Mouse (Mus musculus) thymus, adult 2 months (tissue): Measurements from ENCODE around the gene Ap2a1. TPM values are rescaled to one million over a fixed set of nuclear protein-coding genes. Genes with fewer than 3 reads are reported as not detected.
A peak's percentile ranks its signal among the peaks of the same experiment; 100 is the strongest.

Experiments used
- DNase-seq: peaks from one replicate; pipeline ENCODE4 v3.0.0; 2021
- H3K27ac ChIP-seq: fragments of 200-500 bp; 2 replicates; pipeline ENCODE4 v1.5.1; 2012; ENCODE audit warnings: low read length, control low read depth; ENCODE audit not compliant: control insufficient read depth, insufficient read depth
- H3K27me3 ChIP-seq: fragments of 200-500 bp; 2 replicates; pipeline ENCODE4 v1.6.1; 2012; ENCODE audit warnings: mild to moderate bottlenecking, low read length, moderate library complexity, mixed read lengths; ENCODE audit not compliant: control insufficient read depth, insufficient read depth
- H3K36me3 ChIP-seq: fragments of 200-500 bp; 2 replicates; pipeline ENCODE4 v1.6.1; 2012; ENCODE audit warnings: mild to moderate bottlenecking, low read length, moderate library complexity; ENCODE audit not compliant: control insufficient read depth, insufficient read depth
- H3K4me1 ChIP-seq: fragments of 200-500 bp; replicated peaks from 2 replicates; pipeline ENCODE4 v1.6.1; 2012; ENCODE audit warnings: low read length; ENCODE audit not compliant: control insufficient read depth, insufficient read depth
- H3K4me3 ChIP-seq: fragments of 200-500 bp; 2 replicates; pipeline ENCODE4 v1.5.1; 2012; ENCODE audit warnings: mild to moderate bottlenecking, low read length, control low read depth, moderate library complexity; ENCODE audit not compliant: control insufficient read depth, insufficient read depth
- CTCF ChIP-seq: fragments of 200-500 bp; IDR thresholded peaks from 2 replicates; pipeline ENCODE4 v1.5.1; 2012; ENCODE audit warnings: mild to moderate bottlenecking, control low read depth, low read length, moderate library complexity, borderline replicate concordance; ENCODE audit not compliant: control insufficient read depth, poor library complexity, insufficient read depth; ENCODE audit errors: extremely low read depth
- POLR2A ChIP-seq: fragments of 200-500 bp; IDR thresholded peaks from 2 replicates; pipeline ENCODE4 v1.6.1; 2012; ENCODE audit warnings: mild to moderate bottlenecking, low read length, control low read depth, moderate library complexity; ENCODE audit not compliant: control insufficient read depth, poor library complexity, insufficient read depth; ENCODE audit errors: extremely low read depth
- WGBS: fragments of 180-500 bp; shearing (Covaris S2); methylation state at CpG from one replicate; pipeline ENCODE4 v1.1.7; 2018; 5-methylcytosine and 5-hydroxymethylcytosine counted together
- polyA plus RNA-seq: library from polyadenylated mRNA; depleted of rRNA; stranded (reverse); fragments of >200 nt; gene quantifications from 2 replicates; pipeline ENCODE4 v1.2.3, GENCODE M21; 2012

Gene Ap2a1
- polyA plus RNA-seq, 1 experiment, result 133 TPM

DNA sequence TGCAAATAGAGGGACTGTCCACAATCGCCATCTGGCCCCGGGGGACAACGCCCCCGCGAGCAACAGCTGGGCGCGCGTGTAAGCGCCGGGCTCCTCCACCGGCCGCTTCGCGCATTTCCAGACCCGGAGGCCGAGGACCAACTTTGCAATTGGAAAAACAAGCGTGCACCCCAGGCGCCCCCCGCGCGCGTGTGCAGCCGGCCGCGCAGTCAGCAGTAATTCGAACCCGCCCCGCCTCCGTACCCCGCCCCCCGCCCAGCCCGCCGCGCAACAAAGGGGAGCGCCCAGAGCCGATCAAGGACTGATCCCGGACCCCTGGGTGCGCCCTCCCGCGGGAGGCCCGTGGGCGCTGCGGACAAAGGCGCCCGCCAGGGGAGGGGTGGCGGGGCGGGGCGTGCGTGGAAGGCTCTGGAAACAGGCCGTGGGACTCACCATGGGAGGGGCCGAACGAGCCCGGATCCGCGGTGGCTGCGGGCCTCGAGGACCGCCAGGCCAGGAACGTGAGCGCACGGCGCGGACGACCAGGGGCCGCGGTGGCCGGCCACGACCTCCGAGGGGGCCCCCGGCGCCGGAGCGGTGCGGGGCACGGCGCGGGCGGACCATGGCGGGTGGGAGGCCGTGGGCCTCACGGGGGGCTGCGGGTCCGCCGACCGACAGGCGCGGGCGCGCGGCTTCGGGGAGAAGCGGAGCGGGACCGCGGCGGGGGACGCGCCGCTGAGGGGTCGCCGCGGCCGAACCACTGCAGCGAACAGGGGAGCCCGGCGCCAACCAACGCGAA lies 60.2 kb downstream of the Ap2a1 start:
- under 1% methylated on average over 105 of the region's 108 CpGs for WGBS
- peaks cover 18% of the 10 kb centered on the region for H3K4me1 ChIP-seq
- peak overlapping the region; percentile 39; the same call in 1 of the 2 replicates for H3K27ac ChIP-seq

DNA sequence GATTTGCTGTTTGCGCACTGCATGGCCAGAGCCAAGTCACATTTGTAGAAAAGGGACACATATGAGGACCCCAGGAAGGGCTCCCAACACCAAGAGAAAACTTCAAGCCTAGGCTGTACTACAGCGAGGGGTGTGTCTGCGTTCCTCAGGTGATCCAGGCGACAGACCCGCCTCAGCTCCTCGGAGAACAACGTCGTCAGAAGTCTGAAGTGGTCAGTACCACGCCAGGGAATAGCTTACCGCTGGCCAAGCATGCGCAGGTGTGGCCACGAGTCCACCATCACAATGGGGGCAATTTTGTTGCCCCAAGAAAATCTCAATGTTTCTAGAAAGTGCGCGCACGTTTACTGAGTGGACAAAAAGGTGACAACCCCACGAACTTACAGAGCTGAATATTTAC lies 60.8 kb downstream of the Ap2a1 start:
- 18% methylated on average over 16 of the region's 16 CpGs for WGBS
- no peak for DNase-seq
- Histone ChIP-seq H3K27ac (no peak overlapping the region), H3K36me3 (peaks cover 13% of the 10 kb centered on the region; the same call in 1 of the 2 replicates), H3K4me3 (peak overlapping the region; percentile 84), H3K27me3 (no peaks in the 10 kb centered on the region), H3K4me1 (peaks cover 18% of the 10 kb centered on the region)
- TF ChIP-seq CTCF, result no peak

More for the DNA sequence above, 60.2 kb downstream of the Ap2a1 start:
- H3K4me3 ChIP-seq, result peak overlapping the region; percentile 84
- peaks cover 7% of the 10 kb centered on the region; the same call in 1 of the 2 replicates for H3K36me3 ChIP-seq
- no peaks in the 10 kb centered on the region for H3K27me3 ChIP-seq
- peak; percentile 58 for DNase-seq
- TF ChIP-seq CTCF (no peak), POLR2A (peak; percentile 33; the same call in 1 of the 2 replicates)

DNA sequence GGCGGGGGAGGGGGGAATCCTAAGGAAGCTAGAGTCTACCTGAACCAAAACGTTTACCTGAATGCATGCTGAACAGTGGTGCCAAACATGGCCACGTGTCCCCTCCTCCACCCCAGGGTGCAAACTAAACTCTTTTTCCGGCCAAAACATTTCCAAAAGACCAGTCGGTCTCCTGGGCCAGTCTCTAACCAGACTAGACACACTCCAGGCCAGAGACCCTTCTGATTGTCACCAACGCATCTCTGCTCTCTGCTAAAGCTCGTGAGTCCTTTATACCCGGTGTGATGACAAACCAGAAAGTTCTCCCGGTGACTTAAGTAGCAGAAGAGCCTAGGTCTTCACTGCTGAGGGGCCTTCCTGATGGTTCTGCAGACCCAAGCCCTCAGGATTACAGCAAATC lies 61.5 kb downstream of the Ap2a1 start:
- no peak overlapping the region for H3K4me3 ChIP-seq
- H3K27ac ChIP-seq, result no peak overlapping the region
- H3K4me1 ChIP-seq, result peaks cover 18% of the 10 kb centered on the region
- 86% methylated on average over 9 of the region's 9 CpGs for WGBS
- TF ChIP-seq POLR2A, result no peak
- no peak for TF ChIP-seq CTCF
- no peaks in the 10 kb centered on the region for H3K27me3 ChIP-seq
- no peak for DNase-seq
- H3K36me3 ChIP-seq, result peaks cover 20% of the 10 kb centered on the region

DNA sequence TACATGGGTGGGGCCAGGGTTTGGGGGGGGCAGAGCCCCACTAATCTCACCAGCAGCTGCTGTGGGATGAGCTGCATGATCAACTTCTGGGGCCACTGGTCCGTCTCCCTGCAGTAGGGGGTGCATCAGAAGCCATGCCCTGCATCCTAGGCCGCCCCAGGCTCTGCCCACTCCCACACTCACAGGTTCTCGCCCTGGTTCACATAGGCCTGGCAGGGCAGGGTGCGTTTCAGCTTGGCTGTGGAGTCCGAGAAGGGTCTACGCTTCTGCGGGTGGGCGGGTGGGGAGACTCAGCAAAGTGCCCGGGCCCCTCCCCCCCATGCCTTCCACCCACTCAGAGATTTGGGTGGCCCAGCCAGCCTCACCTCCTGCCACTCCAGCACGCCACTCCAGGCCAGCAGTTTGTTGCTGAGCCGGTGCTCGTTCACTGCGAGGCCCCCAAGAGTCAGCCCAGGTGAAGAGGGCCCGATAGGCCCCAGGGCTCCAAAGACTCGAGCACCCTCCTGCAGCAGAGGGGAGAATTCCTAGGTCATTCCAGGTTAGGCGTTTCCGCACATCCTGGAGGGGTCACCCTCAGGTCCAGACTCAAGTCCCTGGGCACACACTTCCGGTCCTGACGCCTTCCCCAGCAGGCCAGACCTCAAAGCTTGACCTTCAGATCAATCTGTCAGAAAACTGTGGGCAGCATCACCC lies 62.1 kb downstream of the Ap2a1 start:
- no peaks in the 10 kb centered on the region for H3K27me3 ChIP-seq
- H3K36me3 ChIP-seq, result peaks cover 26% of the 10 kb centered on the region
- WGBS, result 88% methylated on average over 19 of the region's 19 CpGs
- no peak overlapping the region for H3K27ac ChIP-seq
- DNase-seq, result no peak
- no peak for TF ChIP-seq CTCF
- TF ChIP-seq POLR2A, result no peak
- peaks cover 18% of the 10 kb centered on the region for H3K4me1 ChIP-seq
- no peak overlapping the region for H3K4me3 ChIP-seq

DNA sequence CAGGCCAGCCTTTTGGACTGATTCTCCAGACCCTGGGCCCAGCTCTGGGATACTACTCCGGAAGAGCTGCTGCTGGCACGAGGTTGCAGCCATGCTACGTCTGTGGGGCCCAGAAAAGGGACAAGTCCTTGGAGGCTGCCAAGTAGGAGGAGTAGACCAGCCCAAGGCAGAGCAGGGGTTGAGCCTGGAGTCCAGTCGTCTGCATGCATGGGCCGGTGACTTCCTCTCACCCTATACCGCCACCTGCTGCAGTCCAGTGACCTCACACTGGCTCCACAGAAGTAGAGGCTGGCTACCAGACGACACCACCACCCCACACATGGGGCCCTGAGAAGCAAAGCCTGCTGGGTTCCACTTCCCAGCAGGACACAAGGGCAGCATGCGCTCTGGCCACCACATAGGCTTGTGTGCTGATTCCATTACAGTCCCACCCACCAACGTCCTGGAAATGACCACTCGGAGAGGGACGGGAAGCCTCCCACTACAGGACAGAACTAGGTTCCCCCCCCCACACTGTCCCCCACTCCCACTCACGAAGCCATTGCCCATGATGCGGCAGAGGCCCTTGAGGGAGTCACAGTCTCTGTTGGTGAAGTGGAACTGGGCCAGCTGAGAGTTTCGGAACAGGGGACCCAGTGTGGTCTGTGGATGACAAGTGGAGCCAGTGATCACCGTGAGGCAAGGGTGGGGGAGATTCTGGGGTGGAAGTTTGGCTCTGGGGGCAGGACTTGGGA lies 62.9 kb downstream of the Ap2a1 start:
- no peak for DNase-seq
- H3K27ac ChIP-seq, result no peak overlapping the region
- H3K4me3 ChIP-seq, result no peak overlapping the region

DNA sequence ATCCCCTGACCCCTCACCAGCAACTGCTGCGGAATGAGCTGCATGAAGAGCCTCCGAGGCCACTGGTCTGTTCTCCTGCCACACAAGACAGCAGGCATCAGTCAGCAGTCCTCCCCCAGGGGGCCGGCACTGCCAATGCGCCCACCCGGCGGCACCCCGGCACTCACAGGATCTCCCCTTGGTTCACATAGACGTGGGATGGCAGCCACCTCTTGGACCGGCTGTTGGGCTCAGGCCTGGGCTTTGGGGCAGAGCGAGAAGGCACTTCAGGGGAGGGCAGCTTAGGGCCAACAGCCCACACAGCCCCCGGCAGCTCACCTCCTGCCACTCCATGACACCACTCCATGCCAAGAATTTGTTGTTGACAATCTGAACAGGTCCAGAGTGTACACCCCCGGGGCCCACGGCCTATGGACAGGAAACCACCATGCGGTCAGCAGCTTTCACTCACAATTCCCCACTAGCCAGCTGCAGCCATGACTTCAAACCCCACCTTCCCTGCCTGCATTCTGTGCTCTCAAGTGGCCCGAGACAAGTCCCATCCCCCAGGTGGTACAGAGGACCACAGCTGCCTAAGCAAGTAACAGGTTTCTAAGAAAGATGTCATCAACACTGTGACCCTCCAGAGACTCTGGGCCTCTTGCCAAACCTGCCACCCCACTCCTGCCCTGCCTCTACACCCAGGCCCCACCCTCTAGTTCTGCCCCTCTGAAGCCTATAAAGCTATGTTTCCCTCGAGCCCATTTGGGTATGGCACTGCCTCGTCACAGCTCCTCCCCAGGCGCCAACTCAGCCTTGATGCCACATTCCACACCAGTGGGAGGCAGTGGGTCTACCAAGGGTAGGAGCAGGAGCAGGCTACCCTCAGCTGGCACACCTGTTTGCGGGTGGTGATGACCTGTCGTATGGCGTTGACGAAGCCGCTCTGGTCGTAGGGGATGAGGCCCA lies 64.4 kb downstream of the Ap2a1 start:
- TF ChIP-seq CTCF (no peak), POLR2A (no peak)
- peaks cover 27% of the 10 kb centered on the region for H3K36me3 ChIP-seq
- 87% methylated on average over 24 of the region's 24 CpGs for WGBS
- no peak overlapping the region for H3K4me3 ChIP-seq
- no peaks in the 10 kb centered on the region for H3K27me3 ChIP-seq
- DNase-seq, result no peak
- H3K27ac ChIP-seq, result no peak overlapping the region
- H3K4me1 ChIP-seq, result peaks cover 18% of the 10 kb centered on the region

More for the DNA sequence above, 62.9 kb downstream of the Ap2a1 start:
- TF ChIP-seq CTCF, result no peak
- no peak for TF ChIP-seq POLR2A
- Histone ChIP-seq H3K27me3 (no peaks in the 10 kb centered on the region), H3K36me3 (peaks cover 27% of the 10 kb centered on the region), H3K4me1 (peaks cover 18% of the 10 kb centered on the region)
- WGBS, result 77% methylated on average over 15 of the region's 15 CpGs
